Mouse (Mus musculus) heart, adult 2 months (tissue): ENCODE measurements around the gene Ell. TPM values are rescaled to one million over a fixed set of nuclear protein-coding genes. Genes with fewer than 3 reads are reported as not detected.
A peak's percentile ranks its signal among the peaks of the same experiment; 100 is the strongest.

ENCODE experiments used
- DNase-seq, 2 experiments: peaks; one replicate each; pipeline ENCODE4 v3.0.0; 2021
- H3K27ac ChIP-seq: fragments of 200-600 bp; 2 replicates; pipeline ENCODE4 v1.8.1; 2022
- H3K27me3 ChIP-seq: fragments of 200-500 bp; 2 replicates; pipeline ENCODE4 v1.6.1; 2012; ENCODE audit warnings: mild to moderate bottlenecking, low read length, inconsistent platforms, mixed read lengths; ENCODE audit not compliant: control insufficient read depth, insufficient read depth
- H3K36me3 ChIP-seq: fragments of 200-500 bp; 2 replicates; pipeline ENCODE4 v1.6.1; 2012; ENCODE audit warnings: low read length, inconsistent platforms; ENCODE audit not compliant: control insufficient read depth, insufficient read depth
- H3K4me1 ChIP-seq: fragments of 200-500 bp; 2 replicates; pipeline ENCODE4 v1.6.1; 2011; ENCODE audit warnings: low read length; ENCODE audit not compliant: control insufficient read depth, insufficient read depth
- H3K4me3 ChIP-seq: fragments of 200-600 bp; 2 replicates; pipeline ENCODE4 v1.8.1; 2022
- H3K79me2 ChIP-seq: fragments of 200-500 bp; replicated peaks from 2 replicates; pipeline ENCODE4 v1.6.1; 2012; ENCODE audit warnings: mild to moderate bottlenecking, inconsistent platforms, low read length, moderate library complexity, mixed read lengths; ENCODE audit not compliant: control insufficient read depth, insufficient read depth
- H3K9ac ChIP-seq: fragments of 200-500 bp; 2 replicates; pipeline ENCODE4 v1.6.1; 2012; ENCODE audit warnings: low read depth, mild to moderate bottlenecking, control low read depth, inconsistent platforms, low read length, mixed read lengths
- CTCF ChIP-seq: fragments of 200-600 bp; IDR thresholded peaks from 2 replicates; pipeline ENCODE4 v1.8.1; 2022; ENCODE audit warnings: antibody characterized with exemption, mild to moderate bottlenecking, moderate library complexity
- EP300 ChIP-seq: fragments of 200-500 bp; IDR thresholded peaks from 2 replicates; pipeline ENCODE4 v1.6.1; 2011; ENCODE audit warnings: low read depth, low read length, control low read depth; ENCODE audit not compliant: insufficient read depth
- POLR2A ChIP-seq: fragments of 200-500 bp; IDR thresholded peaks from 2 replicates; pipeline ENCODE4 v1.6.1; 2011; ENCODE audit warnings: mild to moderate bottlenecking, low read depth, low read length, control low read depth; ENCODE audit not compliant: insufficient read depth
- WGBS: fragments of 180-500 bp; shearing (Covaris S2); methylation state at CpG from one replicate; pipeline ENCODE4 v1.1.7; 2018; 5-methylcytosine and 5-hydroxymethylcytosine counted together
- intact Hi-C: fragments of 180-260 bp; cut with DNase I; formaldehyde crosslinking; loops from one replicate; pipeline ENCODE4 v1.15.1; 2025
- polyA plus RNA-seq: library from polyadenylated mRNA; depleted of rRNA; stranded (reverse); fragments of >200 nt; gene quantifications from 2 replicates; pipeline ENCODE4 v1.2.3, GENCODE M21; 2012
- total RNA-seq, 2 experiments: library from RNA; stranded (reverse); gene quantifications; 2 replicates each; pipeline ENCODE4 v1.2.3; 2021

Ell gene
- total and polyA plus RNA-seq, 3 experiments, result 9.6 to 12.7 (median 12.0) TPM

GRCm38 (mm10) chr8:70594621-70595564 lies 55.6 kb downstream of the Ell start:
- Histone ChIP-seq H3K27me3 (no peaks in the 10 kb centered on the region), H3K9ac (peak overlapping the region; percentile 72), H3K4me3 (peak overlapping the region; percentile 77), H3K79me2 (no peaks in the 10 kb centered on the region), H3K27ac (peak overlapping the region; percentile 67), H3K4me1 (no peaks in the 10 kb centered on the region), H3K36me3 (no peaks in the 10 kb centered on the region)
- 16% methylated on average over 81 of the region's 82 CpGs for WGBS
- no peak for TF ChIP-seq CTCF
- no peak for TF ChIP-seq POLR2A
- TF ChIP-seq EP300, result no peak
- DNase-seq, result peak in 1 of 2 experiments; percentile 29
- intact Hi-C loops, result loop anchor here (2.0 to 10.0 kb wide), 2 partner anchors 16 to 50 kb away; no protein-coding TSS in a partner anchor

GRCm38 (mm10) chr8:70595811-70596210 lies 56.6 kb downstream of the Ell start:
- H3K79me2 ChIP-seq, result no peaks in the 10 kb centered on the region
- H3K27ac ChIP-seq, result no peak overlapping the region
- intact Hi-C loops, result loop anchor here (2.0 to 10.0 kb wide), 2 partner anchors 15 to 51 kb away; no protein-coding TSS in a partner anchor
- TF ChIP-seq CTCF (no peak), EP300 (no peak), POLR2A (no peak)
- no peak for DNase-seq
- H3K9ac ChIP-seq, result no peak overlapping the region
- WGBS, result 93% methylated on average over 12 of the region's 12 CpGs
- H3K36me3 ChIP-seq, result no peaks in the 10 kb centered on the region
- no peaks in the 10 kb centered on the region for H3K27me3 ChIP-seq
- H3K4me1 ChIP-seq, result peaks cover 3% of the 10 kb centered on the region
- H3K4me3 ChIP-seq, result no peak overlapping the region

- Histone ChIP-seq H3K4me3 (no peak overlapping the region), H3K27me3 (no peaks in the 10 kb centered on the region), H3K27ac (no peak overlapping the region), H3K36me3 (no peaks in the 10 kb centered on the region), H3K79me2 (no peaks in the 10 kb centered on the region), H3K4me1 (peaks cover 4% of the 10 kb centered on the region), H3K9ac (no peak overlapping the region)
- 94% methylated on average over 18 of the region's 18 CpGs for WGBS
- no peak for DNase-seq
- intact Hi-C loops, result loop anchor here (10.0 kb wide), 1 partner anchor 51 kb away; no protein-coding TSS in a partner anchor
- no peak for TF ChIP-seq POLR2A
Observed at GRCm38 (mm10) chr8:70596216-70596615, 57.0 kb downstream of the Ell start.

GRCm38 (mm10) chr8:70596775-70597416 lies 57.6 kb downstream of the Ell start:
- no peaks in the 10 kb centered on the region for H3K36me3 ChIP-seq
- peaks cover 4% of the 10 kb centered on the region for H3K4me1 ChIP-seq
- TF ChIP-seq POLR2A, result no peak
- TF ChIP-seq CTCF, result peak; percentile 21; the same call in 1 of the 2 replicates
- no peak for TF ChIP-seq EP300
- no peak overlapping the region for H3K4me3 ChIP-seq
- H3K27ac ChIP-seq, result no peak overlapping the region
- no peaks in the 10 kb centered on the region for H3K79me2 ChIP-seq
- 86% methylated on average over 17 of the region's 17 CpGs for WGBS
- intact Hi-C loops, result loop anchor here (10.0 kb wide), 1 partner anchor 52 kb away; no protein-coding TSS in a partner anchor
- H3K27me3 ChIP-seq, result no peaks in the 10 kb centered on the region
- peak in 1 of 2 experiments; percentile 30 for DNase-seq
- H3K9ac ChIP-seq, result no peak overlapping the region

- H3K4me1 ChIP-seq, result peaks cover 4% of the 10 kb centered on the region
- H3K27me3 ChIP-seq, result no peaks in the 10 kb centered on the region
- WGBS, result 67% methylated on average over 61 of the region's 68 CpGs
- TF ChIP-seq POLR2A, result no peak
- peak in 1 of 2 experiments; percentile 37 for DNase-seq
- peak overlapping the region; percentile 43 for H3K4me3 ChIP-seq
- H3K27ac ChIP-seq, result peak overlapping the region; percentile 12; the same call in 1 of the 2 replicates
- intact Hi-C loops, result loop anchor here (10.0 kb wide), 1 partner anchor 53 kb away; no protein-coding TSS in a partner anchor
- no peaks in the 10 kb centered on the region for H3K36me3 ChIP-seq
- H3K79me2 ChIP-seq, result no peaks in the 10 kb centered on the region
- H3K9ac ChIP-seq, result peak overlapping the region; percentile 18
Observed at GRCm38 (mm10) chr8:70597417-70598272, 58.4 kb downstream of the Ell start.
